Mouse (Mus musculus): ENCODE results near the gene Stra6l. TPM values are rescaled to one million over a fixed set of nuclear protein-coding genes. Genes with fewer than 3 reads are reported as not detected.
A peak's percentile ranks its signal among the peaks of the same experiment; 100 is the strongest.

Stra6l gene
- polyA plus RNA-seq, 1 experiment from 2014 or later: 2.5 TPM

DNA sequence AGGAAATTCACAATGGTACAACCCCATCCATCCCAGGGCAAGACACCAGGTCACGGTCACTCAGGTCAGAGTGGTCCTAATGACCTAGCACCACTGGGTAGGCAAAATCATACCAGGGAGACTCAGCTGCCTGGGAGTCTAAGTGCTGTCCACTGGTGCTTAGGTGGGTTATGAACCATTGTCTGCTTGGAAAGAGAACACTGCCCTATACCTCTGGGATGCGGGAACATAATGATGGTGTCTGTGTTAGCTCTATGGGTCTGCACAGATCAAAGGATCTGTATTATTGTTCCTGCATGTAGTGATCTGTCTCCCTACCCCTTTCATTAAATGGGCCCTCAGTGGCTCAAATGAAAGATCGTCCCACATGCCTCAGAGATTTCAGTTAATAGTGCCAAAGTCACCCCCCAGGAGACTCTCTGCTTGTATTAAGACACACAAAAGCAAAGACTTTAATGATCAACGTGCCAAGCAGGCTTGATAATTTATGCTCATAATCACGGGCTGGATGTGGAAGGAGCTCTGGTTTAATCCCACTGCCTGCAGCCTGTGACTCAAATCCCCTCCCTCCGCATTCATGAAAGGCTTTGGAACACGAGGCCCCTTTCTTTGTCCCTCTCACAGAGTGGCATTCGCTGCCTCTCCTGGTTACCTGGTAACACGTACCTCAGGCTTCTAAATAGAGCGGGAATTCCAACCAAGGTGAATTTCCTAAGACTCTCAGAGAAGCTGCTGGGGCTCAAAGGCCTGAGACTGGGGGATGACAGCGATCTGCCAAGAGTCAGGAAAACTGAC is 25.5 kb upstream of the Stra6l start:
- no peak overlapping the region for H3K4me2 ChIP-seq
- 33% methylated on average over 11 of the region's 11 CpGs for WGBS (ENCODE audit: insufficient replicate concordance)
- H3K27me3 ChIP-seq (replicated peaks): peaks cover 86% of the 10 kb centered on the region
- no peak overlapping the region for H3K9ac ChIP-seq
- no peak for ATAC-seq
- H3K4me3 ChIP-seq: no peak overlapping the region
- H3K4me1 ChIP-seq: peaks cover 11% of the 10 kb centered on the region; the same call in 1 of the 2 replicates
- H3K36me3 ChIP-seq: no peaks in the 10 kb centered on the region
- no peaks in the 10 kb centered on the region for H3K9me3 ChIP-seq (replicated peaks)
- H3K27ac ChIP-seq: no peak overlapping the region

DNA sequence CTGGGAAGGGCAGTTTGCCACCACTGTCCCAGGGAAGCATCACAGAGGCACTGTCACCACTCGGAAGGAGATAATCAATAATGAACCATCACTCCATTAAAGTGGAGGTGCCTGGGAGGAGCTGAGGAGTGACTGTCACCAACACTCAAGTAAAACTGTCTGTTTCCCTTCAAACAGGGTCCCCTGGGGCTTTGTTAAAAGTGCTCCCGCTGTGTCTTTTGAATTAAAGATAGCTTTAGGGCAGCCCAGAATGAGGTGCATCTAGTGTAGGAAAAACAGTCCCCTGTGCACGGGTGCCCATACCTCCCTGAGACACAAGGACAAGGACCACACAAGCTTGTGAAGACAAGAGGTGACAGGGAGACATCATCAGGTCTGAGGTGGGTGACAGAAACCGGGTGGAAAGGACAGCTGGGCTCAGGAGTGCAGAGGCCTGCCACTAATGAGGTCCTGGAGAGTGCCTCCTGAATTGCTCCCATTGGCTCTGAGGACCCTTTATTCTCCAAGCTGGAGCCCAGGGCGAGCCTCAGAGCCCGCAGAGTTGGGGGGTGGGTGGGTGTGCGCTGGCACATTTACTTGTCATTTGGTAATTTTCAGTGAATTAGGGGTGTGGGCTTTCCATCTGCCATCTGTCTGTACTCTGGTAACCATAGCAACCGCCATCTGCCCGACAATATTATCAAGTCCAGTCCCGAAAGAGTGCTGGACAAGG is 24.3 kb upstream of the Stra6l start:
- H3K4me1 ChIP-seq: 0 out of 2 replicates have a peak, but pooled peaks cover 3% of the 10 kb centered on the region
- ATAC-seq: no peak
- no peak overlapping the region for H3K4me2 ChIP-seq
- H3K27ac ChIP-seq: no peak overlapping the region
- H3K36me3 ChIP-seq: no peaks in the 10 kb centered on the region
- no peak overlapping the region for H3K4me3 ChIP-seq
- H3K9ac ChIP-seq: no peak overlapping the region
- H3K27me3 ChIP-seq (replicated peaks): peaks cover 94% of the 10 kb centered on the region
- WGBS (ENCODE audit: insufficient replicate concordance): 15% methylated on average over 10 of the region's 10 CpGs
- no peaks in the 10 kb centered on the region for H3K9me3 ChIP-seq (replicated peaks)

DNA sequence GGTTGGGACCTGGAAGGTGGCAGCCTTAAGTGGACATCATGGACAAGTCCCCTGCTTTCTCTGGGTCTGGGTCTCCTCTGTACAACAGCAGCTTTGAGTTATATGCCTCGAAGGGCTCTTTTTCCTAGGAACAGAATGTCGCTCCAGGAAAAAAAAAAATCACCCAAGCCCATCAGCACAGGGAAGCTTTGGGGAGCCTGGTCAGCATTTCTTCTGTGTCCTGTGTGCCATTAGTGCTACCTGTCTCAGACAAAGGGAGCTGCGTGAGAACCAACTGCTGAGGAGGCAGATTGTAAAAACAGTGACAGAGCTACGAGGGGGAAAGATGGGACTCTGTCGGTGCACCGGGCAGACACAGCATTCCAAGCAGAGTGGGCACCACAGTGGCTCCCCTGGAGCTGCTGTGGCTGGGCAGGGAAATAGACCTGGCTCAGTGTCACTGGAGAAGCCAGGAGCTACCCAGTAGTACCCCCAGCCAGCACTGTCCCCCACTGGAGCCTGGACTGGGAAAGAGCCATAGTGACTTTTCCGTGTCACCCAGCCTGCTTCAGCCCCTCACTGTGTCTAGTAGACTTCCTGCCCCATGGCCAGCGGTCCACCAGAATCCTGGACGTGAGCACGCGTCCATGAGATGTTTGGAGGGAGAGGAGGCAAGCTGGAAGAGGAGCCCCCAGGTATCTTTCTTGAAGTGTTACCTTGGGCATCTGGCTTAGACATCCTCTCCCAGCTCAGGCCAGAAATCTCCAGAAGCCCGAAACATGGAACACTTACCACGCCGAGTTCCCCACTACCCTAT is 23.5 kb upstream of the Stra6l start:
- no peak overlapping the region for H3K4me2 ChIP-seq
- no peaks in the 10 kb centered on the region for H3K4me1 ChIP-seq
- no peaks in the 10 kb centered on the region for H3K36me3 ChIP-seq
- peaks cover 94% of the 10 kb centered on the region for H3K27me3 ChIP-seq (replicated peaks)
- H3K9ac ChIP-seq: no peak overlapping the region
- no peak overlapping the region for H3K4me3 ChIP-seq
- no peak overlapping the region for H3K27ac ChIP-seq
- WGBS (ENCODE audit: insufficient replicate concordance): 36% methylated on average over 14 of the region's 14 CpGs
- ATAC-seq: no peak
- no peaks in the 10 kb centered on the region for H3K9me3 ChIP-seq (replicated peaks)

DNA sequence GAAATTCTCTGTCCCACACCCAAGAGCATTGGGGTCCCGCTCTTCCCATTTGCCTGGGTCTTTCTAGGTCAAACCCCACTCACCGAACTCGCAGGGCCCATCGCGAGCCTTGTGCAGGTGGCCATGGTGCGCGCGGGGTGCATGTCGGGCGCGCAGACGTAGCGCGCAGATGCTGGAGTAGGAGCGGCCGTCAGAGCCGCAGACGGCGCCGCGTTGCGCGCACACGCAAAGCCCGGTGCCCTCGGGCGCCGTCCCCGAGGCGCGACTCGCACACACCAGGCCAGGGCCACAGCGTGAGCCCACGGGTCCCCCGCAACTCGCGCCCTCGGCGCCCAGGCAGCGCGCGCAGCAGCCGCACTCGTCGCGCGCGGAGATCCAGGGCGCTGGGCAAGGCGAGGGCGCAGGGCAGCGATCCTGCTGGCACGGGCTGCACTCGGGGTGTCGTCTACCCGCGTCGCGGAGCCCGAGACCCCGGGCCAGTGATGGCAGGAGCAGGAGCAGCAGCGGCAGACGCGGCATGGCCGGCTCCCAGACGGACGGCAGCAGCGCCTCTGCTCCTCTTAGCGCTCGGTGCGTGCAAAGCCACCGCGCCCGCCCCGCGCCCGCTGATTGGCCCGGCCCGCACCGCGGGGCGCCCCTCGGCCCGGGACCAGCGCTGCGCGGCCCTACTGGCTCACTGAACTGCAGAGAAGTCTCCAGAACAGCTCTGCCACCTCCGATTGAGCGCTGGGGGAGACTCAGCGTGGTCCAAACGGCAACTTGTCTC is 22.0 kb upstream of the Stra6l start, which contains the start of gene Igfbpl1:
Igfbpl1 (minus strand) TSS at position 649 of the 766 bp plus-strand sequence.
- WGBS (ENCODE audit: insufficient replicate concordance): 3% methylated on average over 89 of the region's 91 CpGs
- Histone ChIP-seq H3K36me3 (no peaks in the 10 kb centered on the region), H3K4me1 (no peaks in the 10 kb centered on the region), H3K4me2 (peak within 1 kb of the TSS; percentile 54), H3K9me3 (replicated peaks) (no peaks in the 10 kb centered on the region), H3K27ac (no peak within 1 kb of the TSS), H3K27me3 (replicated peaks) (peaks cover 94% of the 10 kb centered on the region), H3K9ac (no peak within 1 kb of the TSS), H3K4me3 (peak within 1 kb of the TSS; percentile 24; the same call in 1 of the 2 replicates)
- no peak for ATAC-seq

DNA sequence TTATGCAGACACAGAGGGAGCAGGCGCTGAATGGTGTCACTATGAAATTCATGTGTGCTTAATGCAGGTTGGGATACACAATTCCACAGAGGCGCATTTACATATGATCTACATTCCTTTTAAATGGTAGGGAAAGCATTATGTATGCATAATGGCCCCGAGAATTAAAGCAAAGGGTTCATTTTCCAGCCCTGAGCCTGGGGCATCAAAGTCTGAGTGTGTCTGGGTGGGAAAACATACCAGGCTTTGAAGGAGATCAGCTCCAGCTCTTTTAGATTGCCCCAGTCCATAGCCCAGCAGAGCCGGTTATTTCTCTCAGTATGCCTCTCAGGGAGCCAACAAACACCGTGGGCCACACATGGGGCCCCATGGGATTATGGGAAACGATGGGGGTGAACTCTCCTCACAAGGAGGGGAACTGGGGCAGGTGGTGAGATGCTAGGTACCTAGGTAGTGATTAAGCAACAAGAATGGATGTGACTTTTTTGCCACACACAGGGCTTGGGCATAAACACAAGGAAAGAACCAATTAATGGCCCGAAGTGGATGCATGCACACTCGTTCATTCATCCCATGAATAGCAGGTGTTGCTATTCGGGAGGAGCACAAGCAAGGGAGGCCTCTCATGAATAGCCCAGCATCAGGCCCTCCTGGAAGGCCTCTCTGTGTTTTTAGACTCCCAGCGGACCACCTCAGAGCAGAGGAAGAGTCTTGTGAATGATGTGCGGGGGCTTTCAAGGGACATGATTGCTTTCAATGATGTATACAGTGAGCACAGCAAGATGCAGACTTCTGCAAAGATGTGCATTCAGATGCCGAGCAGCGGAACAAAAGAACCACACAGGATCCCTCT is 18.3 kb upstream of the Stra6l start:
- no peak for ATAC-seq
- Histone ChIP-seq H3K27me3 (replicated peaks) (peaks cover 59% of the 10 kb centered on the region), H3K36me3 (no peaks in the 10 kb centered on the region), H3K4me2 (no peak overlapping the region), H3K4me1 (no peaks in the 10 kb centered on the region), H3K27ac (no peak overlapping the region), H3K4me3 (no peak overlapping the region), H3K9me3 (replicated peaks) (no peaks in the 10 kb centered on the region), H3K9ac (no peak overlapping the region)
- 49% methylated on average over 13 of the region's 13 CpGs for WGBS (ENCODE audit: insufficient replicate concordance)

DNA sequence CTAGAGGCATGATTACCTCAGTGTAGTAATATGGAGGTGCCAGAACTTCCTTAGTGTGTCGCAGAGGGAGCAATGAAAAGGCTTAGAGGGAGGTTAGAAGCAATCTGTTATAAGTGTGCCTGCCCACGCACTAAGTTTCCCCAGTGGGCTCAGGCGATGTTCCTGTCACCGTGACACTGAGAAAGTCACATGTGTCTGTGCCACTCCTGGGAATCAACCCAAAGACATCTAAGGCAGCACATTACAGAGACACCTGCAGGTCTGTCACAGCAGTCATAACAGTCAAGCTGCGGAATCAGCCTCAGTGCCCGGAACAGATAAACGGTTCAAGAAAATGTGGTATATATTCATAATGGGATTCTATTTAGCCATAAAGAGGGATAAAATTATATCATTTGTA is 16.5 kb upstream of the Stra6l start:
- Histone ChIP-seq H3K9me3 (replicated peaks) (no peaks in the 10 kb centered on the region), H3K9ac (no peak overlapping the region), H3K27me3 (replicated peaks) (peaks cover 40% of the 10 kb centered on the region), H3K4me1 (no peaks in the 10 kb centered on the region), H3K4me2 (no peak overlapping the region), H3K36me3 (no peaks in the 10 kb centered on the region), H3K27ac (no peak overlapping the region), H3K4me3 (no peak overlapping the region)
- no peak for ATAC-seq
- 79% methylated on average over 7 of the region's 7 CpGs for WGBS (ENCODE audit: insufficient replicate concordance)

DNA sequence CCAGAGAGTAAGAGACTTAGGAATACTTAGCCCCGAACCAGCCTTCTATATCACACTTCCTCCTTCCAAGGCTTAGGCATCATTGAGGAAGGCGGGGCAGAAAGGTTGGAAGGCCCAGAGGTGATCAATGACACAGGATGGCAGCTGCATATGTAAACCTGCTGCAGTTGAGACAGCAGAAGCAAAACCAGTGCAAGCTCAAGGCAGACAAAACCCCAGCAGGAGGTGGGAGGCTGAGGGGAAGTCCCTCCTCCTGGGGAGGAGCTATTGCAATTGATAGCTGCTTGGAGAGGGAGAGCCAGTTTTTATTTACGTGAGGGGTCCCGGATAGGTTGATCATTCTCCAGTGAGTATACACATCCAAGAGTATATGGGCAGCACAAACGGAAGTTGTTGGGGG is 15.0 kb upstream of the Stra6l start:
- H3K9me3 ChIP-seq (replicated peaks): no peaks in the 10 kb centered on the region
- H3K4me2 ChIP-seq: no peak overlapping the region
- H3K9ac ChIP-seq: no peak overlapping the region
- H3K27me3 ChIP-seq (replicated peaks): peaks cover 26% of the 10 kb centered on the region
- H3K27ac ChIP-seq: no peak overlapping the region
- no peaks in the 10 kb centered on the region for H3K4me1 ChIP-seq
- no peak overlapping the region for H3K4me3 ChIP-seq
- no peak for ATAC-seq
- WGBS (ENCODE audit: insufficient replicate concordance): 34% methylated on average over 5 of the region's 5 CpGs
- no peaks in the 10 kb centered on the region for H3K36me3 ChIP-seq

DNA sequence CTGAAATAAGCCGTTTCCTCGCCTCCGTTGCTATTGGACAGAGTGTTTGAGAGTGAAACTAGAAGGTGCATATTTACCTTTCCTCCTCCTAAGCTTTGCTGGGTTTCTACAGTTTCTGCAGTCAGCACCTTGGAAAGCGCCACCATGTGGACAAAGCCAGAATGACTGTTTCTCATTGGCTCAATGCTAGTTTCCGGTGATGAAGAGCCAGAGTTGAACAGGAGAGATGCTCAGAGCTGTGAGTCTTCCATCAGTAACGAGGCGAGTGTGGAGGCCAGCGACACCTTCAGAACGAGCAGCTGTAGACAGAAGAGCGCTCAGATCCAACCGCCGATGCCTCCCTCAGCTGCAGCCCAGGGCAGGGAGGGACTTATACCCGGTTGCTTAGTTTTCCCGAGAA is 4.1 kb upstream of the Stra6l start:
- Histone ChIP-seq H3K27ac (no peak overlapping the region), H3K9ac (no peak overlapping the region), H3K4me2 (no peak overlapping the region), H3K27me3 (replicated peaks) (peaks cover 19% of the 10 kb centered on the region), H3K4me3 (no peak overlapping the region), H3K36me3 (no peaks in the 10 kb centered on the region), H3K9me3 (replicated peaks) (no peaks in the 10 kb centered on the region), H3K4me1 (no peaks in the 10 kb centered on the region)
- 33% methylated on average over 14 of the region's 14 CpGs for WGBS (ENCODE audit: insufficient replicate concordance)
- ATAC-seq: no peak

DNA sequence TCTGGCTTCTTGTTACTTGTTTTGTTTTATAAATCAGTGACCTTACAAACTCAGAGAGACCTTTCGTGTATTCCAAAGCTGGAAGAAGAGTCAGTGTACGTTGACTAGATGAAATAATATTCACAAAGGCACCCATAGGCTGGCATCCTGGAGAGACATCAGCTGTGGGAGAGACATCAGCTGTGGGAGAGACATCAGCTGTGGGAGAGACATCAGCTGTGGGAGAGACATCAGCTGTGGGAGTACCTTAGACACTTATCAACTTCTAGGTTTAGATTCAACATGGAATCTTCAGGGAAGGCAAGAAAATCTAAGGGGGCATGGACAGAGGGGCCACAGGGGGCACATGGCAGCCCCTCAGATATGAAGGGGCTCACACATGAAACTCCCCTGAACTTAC is 2.2 kb upstream of the Stra6l start:
- no peak for ATAC-seq
- Histone ChIP-seq H3K36me3 (no peaks in the 10 kb centered on the region), H3K9ac (no peak overlapping the region), H3K27me3 (replicated peaks) (peaks cover 29% of the 10 kb centered on the region), H3K27ac (no peak overlapping the region), H3K9me3 (replicated peaks) (no peaks in the 10 kb centered on the region), H3K4me1 (no peaks in the 10 kb centered on the region; the same call in 1 of the 2 replicates), H3K4me3 (no peak overlapping the region), H3K4me2 (no peak overlapping the region)
- 76% methylated on average over 2 of the region's 2 CpGs for WGBS (ENCODE audit: insufficient replicate concordance)

DNA sequence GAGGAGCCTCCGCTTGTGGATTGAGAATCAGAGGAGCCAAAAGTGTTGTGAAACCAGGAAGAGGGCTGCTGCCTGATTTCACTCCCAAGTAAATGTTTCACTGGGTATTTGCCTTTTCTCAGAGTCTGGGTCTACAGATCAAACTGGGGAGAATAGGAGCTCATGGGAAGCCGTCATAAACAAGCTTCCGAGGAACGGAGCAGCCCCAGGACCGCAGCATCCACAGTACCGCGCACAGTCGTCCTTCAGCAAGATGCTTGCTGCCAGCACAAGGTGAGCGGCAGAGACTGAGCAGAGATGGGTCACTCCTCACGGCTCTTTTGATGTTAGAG is 327 bp downstream of the Stra6l start:
- H3K36me3 ChIP-seq: no peaks in the 10 kb centered on the region
- H3K9me3 ChIP-seq (replicated peaks): no peaks in the 10 kb centered on the region
- peak overlapping the region; percentile 34 for H3K4me2 ChIP-seq
- H3K27me3 ChIP-seq (replicated peaks): peaks cover 35% of the 10 kb centered on the region
- WGBS (ENCODE audit: insufficient replicate concordance): 28% methylated on average over 10 of the region's 10 CpGs
- H3K4me3 ChIP-seq: peak overlapping the region; percentile 22; the same call in 1 of the 2 replicates
- peak overlapping the region; percentile 57; the same call in 1 of the 2 replicates for H3K27ac ChIP-seq
- peak; percentile 34; the same call in 1 of the 2 replicates for ATAC-seq
- no peaks in the 10 kb centered on the region; the same call in 1 of the 2 replicates for H3K4me1 ChIP-seq
- H3K9ac ChIP-seq: no peak overlapping the region

Data from liver, embryonic 12.5 days (tissue).